Mouse (Mus musculus) hematopoietic stem cell, adult 5-6 weeks (primary cell): ENCODE results near the gene Pde6b. TPM values are rescaled to one million over a fixed set of nuclear protein-coding genes. Genes with fewer than 3 reads are reported as not detected.

Experiments used
- ATAC-seq, 2 experiments: fragments of 125-278 bp in 1 of 2; replicated peaks in 1 of 2; 2 replicates each; pipeline ENCODE4 v1.8.0; 2016 to 2017; ENCODE audit warnings: inconsistent platforms in 2 of 2, mild to moderate bottlenecking in 2 of 2, moderate number of reproducible peaks in 2 of 2, low read depth in 1 of 2, moderate TSS enrichment in 1 of 2; ENCODE audit not compliant: low FRiP score in 2 of 2, poor library complexity in 2 of 2, severe bottlenecking in 2 of 2, insufficient read depth in 1 of 2, low TSS enrichment in 1 of 2
- total RNA-seq: library from RNA; stranded (forward); fragments of 172-1452, 232-1000 nt; gene quantifications from 2 replicates; pipeline ENCODE4 v1.2.3, GENCODE M21; 2017

Pde6b gene
- total RNA-seq: 0.30 TPM in 1 of 2 replicates, not detected in the other

DNA sequence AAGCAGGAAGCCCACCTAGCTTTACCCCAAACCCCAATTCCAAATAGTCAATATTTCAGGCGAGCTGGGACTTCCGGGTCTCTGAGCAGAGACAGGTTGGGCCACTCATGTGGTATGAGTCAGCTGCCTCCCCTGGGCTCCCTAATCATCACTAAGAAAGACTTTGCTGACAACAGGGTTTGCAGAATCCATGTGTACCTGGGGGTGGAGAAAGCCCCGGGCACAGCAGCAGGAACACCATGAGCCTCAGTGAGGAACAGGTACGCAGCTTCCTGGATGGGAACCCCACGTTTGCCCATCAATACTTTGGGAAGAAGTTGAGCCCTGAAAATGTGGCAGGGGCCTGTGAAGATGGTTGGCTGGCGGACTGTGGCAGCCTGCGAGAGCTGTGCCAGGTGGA is at the start of gene Pde6b:
Gene Pde6b, plus strand, starts transcription at position 191 of the 400 bp plus-strand sequence.
- ATAC-seq: no peak

DNA sequence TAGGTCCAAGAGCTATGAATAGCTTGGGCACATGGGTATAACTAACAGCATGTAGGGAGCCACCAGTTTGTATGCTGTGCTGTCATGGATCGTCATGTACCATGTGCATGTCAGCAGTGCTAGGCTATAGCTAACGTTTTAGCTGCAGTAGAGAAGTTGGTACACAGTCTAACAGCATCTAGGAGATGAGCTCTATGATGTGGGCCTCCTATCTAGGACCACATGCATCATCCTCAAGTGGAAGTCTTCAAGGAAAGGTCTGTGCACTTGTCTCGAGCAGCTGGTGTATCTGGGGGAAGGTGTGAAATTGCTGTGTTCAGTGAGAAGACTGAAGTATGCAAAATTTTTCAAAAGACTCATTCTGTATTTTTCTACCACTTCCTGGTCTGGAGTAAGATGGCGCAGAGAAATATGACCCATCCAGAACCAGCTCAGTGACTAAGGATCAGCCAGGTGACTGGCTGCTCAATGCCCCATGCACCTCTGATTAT is 44.5 kb upstream of the Pde6b start:
- ATAC-seq: no peak

DNA sequence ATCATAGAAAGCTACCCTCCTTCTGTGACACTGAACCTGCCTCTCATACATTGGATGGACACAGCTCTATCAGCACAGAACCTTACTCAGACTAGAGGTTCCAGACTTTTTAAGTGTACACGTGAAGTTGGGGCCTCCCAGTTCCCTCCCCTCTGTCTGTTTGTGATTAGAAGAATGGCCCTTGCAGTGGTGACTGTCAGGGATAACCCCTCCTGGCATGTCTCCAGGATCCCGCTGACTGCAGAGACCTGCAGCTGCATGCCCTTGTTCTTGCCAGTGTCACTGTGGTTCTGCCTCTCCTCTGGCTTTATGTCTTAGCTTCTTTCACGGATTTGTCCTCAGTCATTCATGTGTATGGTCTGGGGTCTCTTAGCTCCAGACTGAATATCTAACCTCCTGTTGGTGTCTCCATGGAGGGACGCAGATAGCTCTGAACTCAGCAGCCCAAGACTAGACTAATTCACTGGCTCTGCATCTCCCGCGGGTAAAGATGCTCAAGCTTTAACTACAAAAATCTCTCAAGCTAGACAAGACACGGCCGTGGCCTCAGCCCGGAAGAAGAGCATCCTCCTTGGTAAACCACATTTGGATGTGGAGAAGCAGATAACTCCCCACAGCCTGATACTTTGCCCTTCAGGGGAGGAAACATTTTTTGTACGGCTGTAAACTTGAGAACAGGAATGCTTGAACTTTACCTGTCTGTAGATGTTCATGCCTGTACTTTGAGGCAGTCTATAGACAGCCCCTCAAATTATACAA is 42.7 kb upstream of the Pde6b start:
- ATAC-seq: no peak; a peak in 1 of 4 replicates

GRCm38 (mm10) chr5:108347843-108348242 is 40.3 kb upstream of the Pde6b start:
- no peak for ATAC-seq

- ATAC-seq: no peak
Measured at GRCm38 (mm10) chr5:108349511-108350148, 38.6 kb upstream of the Pde6b start.

GRCm38 (mm10) chr5:108354056-108354455 is 34.1 kb upstream of the Pde6b start:
- no peak for ATAC-seq

- no peak for ATAC-seq
Measured at GRCm38 (mm10) chr5:108357862-108358261, 30.3 kb upstream of the Pde6b start.

DNA sequence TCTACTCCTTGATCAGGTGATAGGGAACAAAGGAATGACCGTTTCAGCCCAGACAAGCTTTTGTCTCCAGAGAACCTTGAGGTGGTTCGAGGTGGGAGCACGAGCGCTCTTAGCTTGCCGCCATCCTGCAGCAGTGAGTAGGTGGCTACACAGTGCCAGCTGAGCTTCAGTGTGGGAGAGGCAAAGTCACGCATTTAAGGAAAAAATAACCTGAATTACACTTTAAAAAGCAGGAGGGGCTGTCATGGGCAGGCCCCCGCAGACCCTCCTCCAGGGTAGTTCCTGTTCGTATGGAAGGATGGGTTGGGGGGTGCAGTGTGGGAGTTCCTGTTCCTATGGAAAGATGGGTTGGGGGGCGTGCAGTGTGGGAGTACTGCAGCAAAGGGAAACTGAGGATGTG is 28.7 kb upstream of the Pde6b start:
- ATAC-seq: no peak

GRCm38 (mm10) chr5:108360211-108360610 is 28.0 kb upstream of the Pde6b start:
- ATAC-seq: peak; percentile 35 to 49; a peak in 1 of 4 replicates

GRCm38 (mm10) chr5:108362330-108362729 is 25.9 kb upstream of the Pde6b start:
- ATAC-seq: no peak

- 0 out of 4 replicates have a peak, but pooled peaks of 1 of the 2 experiments have one; percentile 2 for ATAC-seq
Measured at GRCm38 (mm10) chr5:108366328-108366983, 21.7 kb upstream of the Pde6b start.

DNA sequence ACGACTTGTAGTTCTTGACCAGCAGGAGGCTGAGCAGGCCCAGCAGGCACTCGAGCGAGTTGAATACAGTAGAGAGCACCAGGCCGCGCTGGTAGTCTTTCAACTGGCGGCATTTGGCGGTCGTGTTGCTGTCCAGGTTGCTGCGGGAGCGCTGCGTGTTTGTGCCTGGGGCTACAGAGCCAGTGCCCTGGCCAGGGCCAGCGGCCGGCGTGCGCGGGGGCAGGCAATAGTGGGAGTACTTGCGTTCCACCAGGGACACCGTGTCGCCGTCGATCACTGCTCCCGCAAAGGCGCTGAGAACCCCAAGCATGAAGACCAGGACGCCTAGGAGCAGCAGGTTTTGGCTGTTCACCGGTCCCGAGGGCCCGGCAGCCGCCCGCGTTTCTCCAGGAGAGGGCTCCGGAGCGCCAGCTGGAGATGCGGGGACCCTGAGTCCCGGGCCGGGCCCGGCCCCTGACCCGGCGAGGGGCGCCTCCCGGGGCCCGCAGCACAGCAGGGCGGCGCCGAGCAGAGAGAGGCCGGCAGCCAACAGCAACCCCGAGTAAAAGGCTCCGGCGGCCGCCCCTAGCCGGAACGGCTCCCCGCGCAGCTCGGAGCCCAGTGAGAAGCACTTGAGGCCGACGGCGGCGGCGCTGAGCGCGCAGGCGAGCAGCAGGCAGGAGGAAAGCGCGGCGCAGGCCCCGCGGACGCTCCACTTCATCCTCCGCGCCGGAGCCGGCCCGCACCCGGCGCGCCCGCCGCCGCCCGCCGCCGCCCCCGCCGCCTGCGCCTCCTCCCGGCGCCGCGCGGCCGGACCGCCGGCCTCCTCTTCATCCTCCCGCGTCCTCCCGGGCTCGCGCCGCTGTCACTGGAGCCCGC is 21.0 kb upstream of the Pde6b start:
- peak; percentile 19 to 28; a peak in 1 of 4 replicates for ATAC-seq

DNA sequence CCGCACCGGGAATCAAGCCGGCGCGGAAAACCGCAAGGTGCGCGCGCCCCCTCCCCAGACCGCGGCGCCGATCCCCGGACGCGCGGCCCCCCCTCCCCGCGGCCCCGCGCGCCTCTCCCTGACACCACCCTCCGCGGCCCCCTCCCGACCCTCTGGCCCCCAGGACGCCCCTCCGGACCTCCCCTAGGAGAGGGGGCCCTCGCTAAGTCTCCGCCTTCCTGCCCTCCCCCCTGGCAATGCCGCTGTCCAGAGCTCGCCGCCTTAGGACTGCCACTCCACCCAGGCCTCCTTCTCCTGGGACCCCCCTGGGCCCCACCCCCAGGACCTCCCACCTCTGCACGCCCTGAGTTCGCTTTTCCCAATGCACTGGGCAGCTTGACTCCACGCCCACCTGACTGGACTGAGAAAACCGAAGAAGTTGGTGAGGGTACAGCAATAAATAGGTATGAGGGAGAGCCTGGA is 20.3 kb upstream of the Pde6b start, which contains the start of gene Gm42517:
Gene Gm42517, minus strand, starts transcription at position 52 of the 462 bp plus-strand sequence.
- no peak for ATAC-seq

- ATAC-seq: no peak
Measured at GRCm38 (mm10) chr5:108368446-108368845, 19.7 kb upstream of the Pde6b start.

- peak; percentile 37 to 47; a peak in 3 of 4 replicates for ATAC-seq
Measured at GRCm38 (mm10) chr5:108368851-108369621, 19.2 kb upstream of the Pde6b start.

- ATAC-seq: no peak
Measured at GRCm38 (mm10) chr5:108369964-108370363, 18.2 kb upstream of the Pde6b start.
